Mouse (Mus musculus) limb, embryonic 12.5 days (tissue): ENCODE results near the gene Sugp2. TPM values are rescaled to one million over a fixed set of nuclear protein-coding genes. Genes with fewer than 3 reads are reported as not detected.

ENCODE experiments used
- ATAC-seq: fragments of 200-750 bp; cut with Nextera tagmentation; 2 replicates; pipeline ENCODE4 v1.8.0; 2017; ENCODE audit warnings: low read depth, moderate TSS enrichment; ENCODE audit not compliant: insufficient number of reproducible peaks, insufficient read depth, low FRiP score, low TSS enrichment
- H3K27ac ChIP-seq: fragments of 300-500 bp; sonication (generic); 2 replicates; pipeline ENCODE4 v1.5.1; 2016; ENCODE audit warnings: mild to moderate bottlenecking, moderate library complexity
- H3K27me3 ChIP-seq: fragments of 300-500 bp; sonication (generic); 2 replicates; pipeline ENCODE4 v1.6.1; 2016; ENCODE audit warnings: mild to moderate bottlenecking, moderate library complexity
- H3K36me3 ChIP-seq: fragments of 300-500 bp; sonication (generic); 2 replicates; pipeline ENCODE4 v1.6.1; 2016; ENCODE audit warnings: mild to moderate bottlenecking, moderate library complexity
- H3K4me1 ChIP-seq: fragments of 300-500 bp; sonication (generic); replicated peaks from 2 replicates; pipeline ENCODE4 v1.6.1; 2016
- H3K4me2 ChIP-seq: fragments of 300-500 bp; sonication (generic); 2 replicates; pipeline ENCODE4 v1.6.1; 2016; ENCODE audit warnings: mild to moderate bottlenecking, moderate library complexity
- H3K4me3 ChIP-seq: fragments of 300-500 bp; sonication (generic); replicated peaks from 2 replicates; pipeline ENCODE4 v1.5.1; 2016; ENCODE audit warnings: mild to moderate bottlenecking
- H3K9ac ChIP-seq: fragments of 300-500 bp; sonication (generic); replicated peaks from 2 replicates; pipeline ENCODE4 v1.6.1; 2016; ENCODE audit warnings: mild to moderate bottlenecking, moderate library complexity
- H3K9me3 ChIP-seq: fragments of 300-500 bp; sonication (generic); 2 replicates; pipeline ENCODE4 v1.6.1; 2016; ENCODE audit warnings: mild to moderate bottlenecking, moderate library complexity
- WGBS: fragments of 180-500 bp; shearing (Covaris S2); methylation state at CpG from one replicate; pipeline ENCODE4 v1.1.7; 2016; 5-methylcytosine and 5-hydroxymethylcytosine counted together
- polyA plus RNA-seq: library from polyadenylated mRNA; unstranded; fragments of >200 nt; fragmentation: Nextera tagmentation; extraction: Ambion mirVana; gene quantifications from 2 replicates; pipeline ENCODE4 v1.2.1, GENCODE M21; 2016

Sugp2 gene
- polyA plus RNA-seq, 1 experiment from 2014 or later, result 48.3 TPM

DNA sequence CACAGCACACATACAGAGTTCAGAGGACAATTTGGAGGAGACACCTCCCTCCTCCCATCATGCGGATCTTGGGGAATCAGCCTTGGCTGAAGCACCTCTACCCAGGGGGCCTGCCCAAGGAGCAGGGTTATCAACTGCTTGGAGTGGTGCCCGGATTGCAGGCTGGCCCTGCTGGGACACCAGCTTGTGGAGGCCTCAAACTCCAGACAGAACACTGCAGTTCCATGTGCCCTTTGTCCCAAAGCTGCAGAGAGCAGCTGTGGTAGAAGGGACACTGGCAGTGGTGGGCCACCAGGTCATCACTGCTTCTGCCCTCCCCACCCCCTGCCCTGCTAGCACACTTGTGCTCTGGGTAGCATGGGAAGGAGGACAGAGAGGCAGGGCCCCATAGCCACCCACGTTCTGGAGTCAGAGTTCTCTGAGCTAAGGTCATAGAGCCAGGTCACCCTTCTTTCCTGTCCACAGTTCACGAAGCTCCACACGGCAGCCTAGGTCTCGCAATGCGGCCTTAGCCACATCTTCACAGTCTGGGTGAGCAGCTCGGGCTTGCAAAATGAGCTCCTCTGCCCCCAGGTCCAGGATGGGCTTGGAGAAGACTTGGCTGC is 13.7 kb upstream of the Sugp2 start:
- no peak overlapping the region for H3K4me2 ChIP-seq
- peaks cover 12% of the 10 kb centered on the region; the same call in 1 of the 2 replicates for H3K27me3 ChIP-seq
- no peak for ATAC-seq
- no peak overlapping the region for H3K27ac ChIP-seq
- WGBS, result 72% methylated on average over 8 of the region's 8 CpGs
- H3K9me3 ChIP-seq, result no peaks in the 10 kb centered on the region
- H3K4me1 ChIP-seq, result peaks cover 3% of the 10 kb centered on the region; the same call in 1 of the 2 replicates
- H3K9ac ChIP-seq, result no peak overlapping the region; the same call in 1 of the 2 replicates
- no peak overlapping the region for H3K4me3 ChIP-seq
- peaks cover 35% of the 10 kb centered on the region for H3K36me3 ChIP-seq

GRCm38 (mm10) chr8:70220911-70221310 is 13.1 kb upstream of the Sugp2 start:
- 92% methylated on average over 3 of the region's 3 CpGs for WGBS
- Histone ChIP-seq H3K9me3 (no peaks in the 10 kb centered on the region), H3K36me3 (peaks cover 40% of the 10 kb centered on the region), H3K4me2 (no peak overlapping the region), H3K4me3 (no peak overlapping the region), H3K27me3 (peaks cover 12% of the 10 kb centered on the region; the same call in 1 of the 2 replicates), H3K4me1 (peaks cover 3% of the 10 kb centered on the region; the same call in 1 of the 2 replicates), H3K9ac (no peak overlapping the region; the same call in 1 of the 2 replicates), H3K27ac (no peak overlapping the region)
- no peak for ATAC-seq

- H3K4me1 ChIP-seq, result peaks cover 3% of the 10 kb centered on the region; the same call in 1 of the 2 replicates
- WGBS, result 88% methylated on average over 12 of the region's 12 CpGs
- no peak overlapping the region for H3K4me2 ChIP-seq
- H3K27me3 ChIP-seq, result peaks cover 11% of the 10 kb centered on the region; the same call in 1 of the 2 replicates
- no peak overlapping the region for H3K4me3 ChIP-seq
- H3K27ac ChIP-seq, result no peak overlapping the region
- H3K9ac ChIP-seq, result no peak overlapping the region; the same call in 1 of the 2 replicates
- H3K9me3 ChIP-seq, result no peaks in the 10 kb centered on the region
- ATAC-seq, result no peak
- peaks cover 41% of the 10 kb centered on the region for H3K36me3 ChIP-seq
These were observed 12.0 kb upstream of the Sugp2 start for GRCm38 (mm10) chr8:70222041-70222440.

DNA sequence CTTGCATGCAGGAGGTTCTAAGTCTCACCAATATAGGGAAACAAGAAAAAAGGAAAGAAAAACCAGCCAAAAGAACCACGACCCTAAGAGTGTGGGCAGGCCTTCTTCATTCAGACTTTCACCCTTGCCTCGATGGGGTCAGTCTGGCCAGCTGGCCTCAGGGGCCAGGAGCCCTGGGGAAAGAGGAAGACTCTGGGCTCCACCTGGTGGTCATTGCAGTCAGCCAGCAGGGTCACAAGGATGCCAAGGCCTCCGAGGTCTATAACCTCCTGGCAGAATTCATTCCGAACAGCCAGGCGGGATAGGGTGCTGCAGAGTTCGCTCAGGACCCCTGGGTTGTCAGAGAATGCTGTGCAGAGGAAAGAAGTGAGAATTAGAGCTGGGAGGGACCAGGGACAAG is 10.7 kb upstream of the Sugp2 start:
- no peak overlapping the region for H3K4me3 ChIP-seq
- no peaks in the 10 kb centered on the region for H3K9me3 ChIP-seq
- ATAC-seq, result no peak
- H3K27me3 ChIP-seq, result peaks cover 6% of the 10 kb centered on the region; the same call in 1 of the 2 replicates
- no peak overlapping the region for H3K9ac ChIP-seq
- no peak overlapping the region for H3K4me2 ChIP-seq
- H3K36me3 ChIP-seq, result peaks cover 43% of the 10 kb centered on the region
- 47% methylated on average over 6 of the region's 6 CpGs for WGBS
- H3K27ac ChIP-seq, result no peak overlapping the region
- peaks cover 3% of the 10 kb centered on the region; the same call in 1 of the 2 replicates for H3K4me1 ChIP-seq

- ATAC-seq, result no peak
- H3K36me3 ChIP-seq, result peaks cover 59% of the 10 kb centered on the region
- no peaks in the 10 kb centered on the region for H3K9me3 ChIP-seq
- 78% methylated on average over 4 of the region's 4 CpGs for WGBS
- no peak overlapping the region for H3K9ac ChIP-seq
- no peak overlapping the region for H3K4me2 ChIP-seq
- H3K4me3 ChIP-seq, result no peak overlapping the region
- H3K27ac ChIP-seq, result no peak overlapping the region
- H3K4me1 ChIP-seq, result 0 out of 2 replicates have a peak, but pooled peaks cover under 1% of the 10 kb centered on the region
- H3K27me3 ChIP-seq, result no peaks in the 10 kb centered on the region
These were observed 6.0 kb upstream of the Sugp2 start for GRCm38 (mm10) chr8:70227997-70228396.

GRCm38 (mm10) chr8:70230837-70231236 is 3.2 kb upstream of the Sugp2 start:
- H3K9me3 ChIP-seq, result no peaks in the 10 kb centered on the region
- H3K4me2 ChIP-seq, result no peak overlapping the region
- H3K27me3 ChIP-seq, result no peaks in the 10 kb centered on the region
- WGBS, result 90% methylated on average over 9 of the region's 9 CpGs
- peaks cover 16% of the 10 kb centered on the region for H3K4me1 ChIP-seq
- ATAC-seq, result no peak
- no peak overlapping the region for H3K9ac ChIP-seq
- no peak overlapping the region for H3K4me3 ChIP-seq
- peaks cover 32% of the 10 kb centered on the region for H3K36me3 ChIP-seq
- H3K27ac ChIP-seq, result no peak overlapping the region

DNA sequence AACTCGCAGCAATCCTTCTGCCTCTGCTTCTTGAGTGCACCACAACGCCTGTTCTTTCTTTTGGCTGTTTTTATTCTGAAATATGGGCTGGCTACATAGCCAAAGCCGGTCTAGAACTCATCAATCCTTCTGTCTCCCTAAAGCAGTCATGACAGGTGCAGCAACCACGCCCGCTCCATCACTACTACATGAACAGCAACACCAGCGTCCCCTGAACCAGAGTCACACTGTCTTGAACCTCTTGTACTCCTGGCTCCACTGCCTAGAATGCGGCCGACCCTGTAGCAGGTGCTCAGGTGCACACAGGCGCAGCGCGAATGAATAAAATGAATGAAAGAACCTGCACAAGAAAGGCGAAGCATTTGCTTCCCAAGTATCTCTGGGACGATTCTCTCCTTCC is 420 bp upstream of the Sugp2 start:
- no peak for ATAC-seq
- H3K27ac ChIP-seq, result no peak overlapping the region
- no peaks in the 10 kb centered on the region for H3K9me3 ChIP-seq
- peaks cover 52% of the 10 kb centered on the region for H3K36me3 ChIP-seq
- H3K27me3 ChIP-seq, result no peaks in the 10 kb centered on the region
- H3K4me1 ChIP-seq, result peaks cover 19% of the 10 kb centered on the region
- H3K4me3 ChIP-seq, result peak overlapping the region; percentile 80
- H3K9ac ChIP-seq, result peak overlapping the region; percentile 81; the same call in 1 of the 2 replicates
- 7% methylated on average over 13 of the region's 13 CpGs for WGBS
- peak overlapping the region; percentile 96 for H3K4me2 ChIP-seq

DNA sequence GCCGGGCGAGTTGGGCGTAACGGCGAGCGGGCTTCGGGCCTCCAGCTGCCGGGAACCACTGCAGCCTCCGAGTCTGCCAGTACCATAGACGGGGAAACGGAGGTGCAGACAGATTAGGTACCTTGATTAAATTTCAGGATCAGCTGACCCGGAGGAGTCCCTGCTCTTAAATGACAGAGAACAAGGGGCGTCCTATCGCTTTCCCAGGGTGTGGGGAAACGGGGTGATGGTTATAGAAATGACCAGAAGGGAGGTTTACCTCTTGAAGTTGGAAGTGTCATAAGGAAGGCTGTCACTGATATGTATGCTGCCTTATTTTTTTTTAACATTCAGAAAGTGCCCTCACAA is 729 bp downstream of the Sugp2 start:
- H3K9ac ChIP-seq, result peak overlapping the region; percentile 81
- no peaks in the 10 kb centered on the region for H3K9me3 ChIP-seq
- peak overlapping the region; percentile 91 for H3K27ac ChIP-seq
- no peak; the same call in 1 of the 2 replicates for ATAC-seq
- peak overlapping the region; percentile 80 for H3K4me3 ChIP-seq
- peaks cover 19% of the 10 kb centered on the region for H3K4me1 ChIP-seq
- WGBS, result under 1% methylated on average over 15 of the region's 15 CpGs
- H3K4me2 ChIP-seq, result peak overlapping the region; percentile 96
- no peaks in the 10 kb centered on the region for H3K27me3 ChIP-seq
- peaks cover 52% of the 10 kb centered on the region for H3K36me3 ChIP-seq

DNA sequence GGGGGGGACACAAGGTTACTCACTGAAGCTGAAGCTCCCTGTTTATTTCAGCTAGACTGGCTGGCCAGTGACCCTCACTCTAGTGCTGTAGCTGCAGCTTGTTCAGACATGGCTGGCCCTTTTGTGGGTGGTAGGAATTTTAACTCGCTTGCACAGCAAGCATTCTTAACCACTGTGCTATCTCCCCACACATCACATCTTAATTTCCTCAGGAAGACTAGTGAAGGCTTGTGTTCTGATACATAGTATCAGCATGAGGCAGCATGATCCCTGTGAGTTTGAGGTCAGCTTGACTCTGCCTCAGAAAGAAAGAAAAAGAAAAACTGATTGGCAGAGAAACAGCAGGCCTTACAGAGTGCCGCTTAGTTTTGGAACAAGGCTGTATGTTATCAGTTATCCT is 3.8 kb downstream of the Sugp2 start:
- Histone ChIP-seq H3K4me2 (no peak overlapping the region), H3K4me3 (no peak overlapping the region), H3K4me1 (peaks cover 19% of the 10 kb centered on the region), H3K9me3 (no peaks in the 10 kb centered on the region), H3K27me3 (no peaks in the 10 kb centered on the region), H3K36me3 (peaks cover 67% of the 10 kb centered on the region), H3K9ac (no peak overlapping the region), H3K27ac (no peak overlapping the region)
- no peak for ATAC-seq
- WGBS, result 90% methylated on average over 2 of the region's 2 CpGs

GRCm38 (mm10) chr8:70240642-70241041 is 6.6 kb downstream of the Sugp2 start:
- Histone ChIP-seq H3K36me3 (peaks cover 91% of the 10 kb centered on the region), H3K4me1 (peaks cover 5% of the 10 kb centered on the region; the same call in 1 of the 2 replicates), H3K27me3 (no peaks in the 10 kb centered on the region), H3K27ac (no peak overlapping the region), H3K4me2 (no peak overlapping the region), H3K9me3 (no peaks in the 10 kb centered on the region), H3K4me3 (no peak overlapping the region), H3K9ac (no peak overlapping the region)
- 84% methylated on average over 5 of the region's 5 CpGs for WGBS
- no peak for ATAC-seq

DNA sequence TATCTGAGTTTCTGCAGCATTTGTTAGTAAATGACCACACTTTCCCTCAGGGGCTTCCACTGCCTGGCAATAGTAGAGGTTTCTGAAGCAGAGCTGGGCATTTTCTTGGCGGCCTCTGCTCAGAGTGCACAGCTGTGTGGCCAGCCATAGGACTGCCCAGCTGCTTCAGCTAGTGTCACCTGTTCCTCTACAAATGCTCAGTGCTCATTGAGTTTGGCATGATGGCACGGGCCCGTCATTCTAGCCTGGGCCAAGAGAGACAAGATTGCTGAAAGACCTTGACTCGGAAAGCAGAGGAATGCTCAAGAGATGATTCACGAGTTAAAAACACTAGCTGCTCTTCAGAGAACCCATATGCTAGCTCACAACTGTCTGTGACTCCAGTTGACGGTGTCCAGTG is 12.6 kb downstream of the Sugp2 start:
- Histone ChIP-seq H3K9me3 (no peaks in the 10 kb centered on the region), H3K27me3 (no peaks in the 10 kb centered on the region), H3K4me3 (no peak overlapping the region), H3K4me1 (no peaks in the 10 kb centered on the region; the same call in 1 of the 2 replicates), H3K36me3 (peaks cover 93% of the 10 kb centered on the region), H3K9ac (no peak overlapping the region), H3K4me2 (no peak overlapping the region), H3K27ac (no peak overlapping the region)
- no peak for ATAC-seq
- WGBS, result 91% methylated on average over 6 of the region's 6 CpGs

DNA sequence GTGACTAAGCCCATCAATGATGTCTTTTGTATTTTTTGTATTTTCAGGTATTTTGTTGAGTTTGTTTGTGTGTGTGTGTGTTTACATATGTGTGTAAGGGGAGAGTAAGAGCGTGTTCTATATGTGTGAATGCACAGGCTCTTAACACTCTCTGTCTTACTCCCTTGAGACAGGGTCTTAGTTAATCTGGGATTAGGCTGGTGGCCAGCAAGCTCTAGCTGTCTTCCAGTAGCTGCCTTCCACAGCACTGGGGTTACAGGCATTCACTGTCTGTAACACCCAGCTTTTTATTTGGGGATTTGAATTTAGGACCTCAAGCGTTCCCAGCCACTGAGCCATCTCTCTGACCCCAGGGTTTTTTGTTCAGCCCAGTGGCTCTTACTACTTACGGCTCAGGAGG is 13.8 kb downstream of the Sugp2 start:
- H3K36me3 ChIP-seq, result peaks cover 93% of the 10 kb centered on the region
- no peak for ATAC-seq

More for the DNA sequence above, 13.8 kb downstream of the Sugp2 start:
- Histone ChIP-seq H3K27ac (no peak overlapping the region), H3K9ac (no peak overlapping the region), H3K4me3 (no peak overlapping the region), H3K9me3 (no peaks in the 10 kb centered on the region), H3K4me2 (no peak overlapping the region), H3K4me1 (no peaks in the 10 kb centered on the region; the same call in 1 of the 2 replicates), H3K27me3 (no peaks in the 10 kb centered on the region)
- 91% methylated on average over 3 of the region's 3 CpGs for WGBS
